Mouse (Mus musculus) forebrain, embryonic 16.5 days (tissue): ENCODE measurements around the gene Ifnab. TPM values are rescaled to one million over a fixed set of nuclear protein-coding genes. Genes with fewer than 3 reads are reported as not detected.

ENCODE experiments used
- ATAC-seq: fragments of 200-750 bp; cut with Nextera tagmentation; 2 replicates; pipeline ENCODE4 v1.8.0; 2017; ENCODE audit warnings: mild to moderate bottlenecking, moderate library complexity
- H3K27ac ChIP-seq: fragments of 300-500 bp; sonication (generic); 2 replicates; pipeline ENCODE4 v1.5.1; 2014; ENCODE audit warnings: low read length, control low read depth
- H3K27me3 ChIP-seq: fragments of 300-500 bp; sonication (generic); replicated peaks from 2 replicates; pipeline ENCODE4 v1.6.1; 2014; ENCODE audit warnings: low read length; ENCODE audit not compliant: control insufficient read depth, insufficient read depth
- H3K36me3 ChIP-seq: fragments of 300-500 bp; sonication (generic); 2 replicates; pipeline ENCODE4 v1.6.1; 2014; ENCODE audit not compliant: control insufficient read depth, insufficient read depth
- H3K4me1 ChIP-seq: fragments of 300-500 bp; sonication (generic); replicated peaks from 2 replicates; pipeline ENCODE4 v1.6.1; 2014; ENCODE audit warnings: low read length; ENCODE audit not compliant: control insufficient read depth, insufficient read depth
- H3K4me2 ChIP-seq: fragments of 300-500 bp; sonication (generic); 2 replicates; pipeline ENCODE4 v1.6.1; 2014; ENCODE audit warnings: mild to moderate bottlenecking, low read length, control low read depth
- H3K4me3 ChIP-seq: fragments of 300-500 bp; sonication (generic); replicated peaks from 2 replicates; pipeline ENCODE4 v1.5.1; 2014; ENCODE audit warnings: mild to moderate bottlenecking, low read length, control low read depth
- H3K9ac ChIP-seq: fragments of 300-500 bp; sonication (generic); replicated peaks from 2 replicates; pipeline ENCODE4 v1.6.1; 2014; ENCODE audit warnings: low read depth, low read length, control low read depth
- H3K9me3 ChIP-seq: fragments of 300-500 bp; sonication (generic); 2 replicates; pipeline ENCODE4 v1.6.1; 2016; ENCODE audit warnings: low read length; ENCODE audit not compliant: control insufficient read depth
- WGBS: fragments of 180-500 bp; shearing (Covaris S2); extraction: QIAGEN DNeasy Blood & Tissue Kit; methylation state at CpG from one replicate; pipeline ENCODE4 v1.1.7; 2014; 5-methylcytosine and 5-hydroxymethylcytosine counted together
- polyA plus RNA-seq: library from polyadenylated mRNA; unstranded; fragments of >200 nt; fragmentation: Nextera tagmentation; extraction: Ambion mirVana; gene quantifications from 2 replicates; pipeline ENCODE4 v1.2.1, GENCODE M21; 2015

Gene Ifnab
- polyA plus RNA-seq, 1 experiment from 2014 or later: not detected

GRCm38 (mm10) chr4:88692537-88692936 is 1.4 kb upstream of the Ifnab start:
- Histone ChIP-seq H3K4me1 (no peaks in the 10 kb centered on the region), H3K9ac (no peak overlapping the region), H3K27me3 (no peaks in the 10 kb centered on the region), H3K4me2 (no peak overlapping the region), H3K36me3 (no peaks in the 10 kb centered on the region), H3K4me3 (no peak overlapping the region), H3K27ac (no peak overlapping the region), H3K9me3 (no peaks in the 10 kb centered on the region)
- no peak for ATAC-seq
- 96% methylated on average over 1 of the region's 1 CpGs for WGBS

- H3K27ac ChIP-seq: no peak within 1 kb of the TSS
- H3K4me2 ChIP-seq: no peak within 1 kb of the TSS
- H3K4me3 ChIP-seq: no peak within 1 kb of the TSS
- no peaks in the 10 kb centered on the region for H3K4me1 ChIP-seq
- no peaks in the 10 kb centered on the region for H3K27me3 ChIP-seq
- 100% methylated on average over 1 of the region's 1 CpGs for WGBS
- no peaks in the 10 kb centered on the region for H3K36me3 ChIP-seq
- ATAC-seq: no peak
- no peak within 1 kb of the TSS for H3K9ac ChIP-seq
- H3K9me3 ChIP-seq: no peaks in the 10 kb centered on the region
Observed at GRCm38 (mm10) chr4:88683812-88684211, 7.3 kb downstream of the Ifnab start, which contains the start of gene Ifna2. Ifna2 (minus strand) TSS chr4:88683912.

- Histone ChIP-seq H3K4me2 (no peak overlapping the region), H3K4me3 (no peak overlapping the region), H3K4me1 (no peaks in the 10 kb centered on the region), H3K27ac (no peak overlapping the region), H3K9me3 (no peaks in the 10 kb centered on the region), H3K9ac (no peak overlapping the region), H3K36me3 (no peaks in the 10 kb centered on the region), H3K27me3 (no peaks in the 10 kb centered on the region)
- 77% methylated on average over 3 of the region's 3 CpGs for WGBS
- no peak for ATAC-seq
Observed at GRCm38 (mm10) chr4:88681353-88681752, 9.8 kb downstream of the Ifnab start.

- Histone ChIP-seq H3K9me3 (no peaks in the 10 kb centered on the region), H3K36me3 (no peaks in the 10 kb centered on the region), H3K4me2 (no peak overlapping the region), H3K4me1 (no peaks in the 10 kb centered on the region), H3K27ac (no peak overlapping the region), H3K9ac (no peak overlapping the region), H3K27me3 (no peaks in the 10 kb centered on the region), H3K4me3 (no peak overlapping the region)
- 50% methylated on average over 8 of the region's 8 CpGs for WGBS
- ATAC-seq: no peak
Observed at GRCm38 (mm10) chr4:88680362-88680761, 10.8 kb downstream of the Ifnab start.

- WGBS: 86% methylated on average over 1 of the region's 1 CpGs
- no peaks in the 10 kb centered on the region for H3K4me1 ChIP-seq
- H3K9ac ChIP-seq: no peak within 1 kb of the TSS
- H3K27me3 ChIP-seq: no peaks in the 10 kb centered on the region
- ATAC-seq: no peak
- no peak within 1 kb of the TSS for H3K4me3 ChIP-seq
- H3K36me3 ChIP-seq: no peaks in the 10 kb centered on the region
- H3K27ac ChIP-seq: no peak within 1 kb of the TSS
- no peaks in the 10 kb centered on the region for H3K9me3 ChIP-seq
- no peak within 1 kb of the TSS for H3K4me2 ChIP-seq
Observed at GRCm38 (mm10) chr4:88676824-88677223, 14.3 kb downstream of the Ifnab start, which contains the start of gene Ifna16. Ifna16 (minus strand) TSS chr4:88676924.

- Histone ChIP-seq H3K4me1 (no peaks in the 10 kb centered on the region), H3K27ac (no peak overlapping the region), H3K4me3 (no peak overlapping the region), H3K4me2 (no peak overlapping the region), H3K9ac (no peak overlapping the region), H3K9me3 (no peaks in the 10 kb centered on the region), H3K27me3 (no peaks in the 10 kb centered on the region), H3K36me3 (no peaks in the 10 kb centered on the region)
- 40% methylated on average over 1 of the region's 1 CpGs for WGBS
- no peak for ATAC-seq
Observed at GRCm38 (mm10) chr4:88655461-88655860, 35.7 kb downstream of the Ifnab start.

GRCm38 (mm10) chr4:88653644-88654043 is 37.5 kb downstream of the Ifnab start:
- H3K27me3 ChIP-seq: no peaks in the 10 kb centered on the region
- no peak for ATAC-seq
- no peaks in the 10 kb centered on the region for H3K36me3 ChIP-seq
- H3K4me1 ChIP-seq: no peaks in the 10 kb centered on the region
- H3K9me3 ChIP-seq: no peaks in the 10 kb centered on the region
- no peak overlapping the region for H3K27ac ChIP-seq
- no peak overlapping the region for H3K4me3 ChIP-seq
- H3K9ac ChIP-seq: no peak overlapping the region
- 76% methylated on average over 3 of the region's 3 CpGs for WGBS
- no peak overlapping the region for H3K4me2 ChIP-seq

GRCm38 (mm10) chr4:88644359-88644758 is 46.8 kb downstream of the Ifnab start, which contains the start of gene Ifna13:
Ifna13 (minus strand) TSS chr4:88644459.
- H3K9ac ChIP-seq: no peak within 1 kb of the TSS
- no peaks in the 10 kb centered on the region for H3K9me3 ChIP-seq
- no peaks in the 10 kb centered on the region for H3K36me3 ChIP-seq
- no peak within 1 kb of the TSS for H3K4me3 ChIP-seq
- no peak within 1 kb of the TSS for H3K4me2 ChIP-seq
- H3K4me1 ChIP-seq: no peaks in the 10 kb centered on the region
- H3K27me3 ChIP-seq: no peaks in the 10 kb centered on the region
- ATAC-seq: no peak
- H3K27ac ChIP-seq: no peak within 1 kb of the TSS
- 57% methylated on average over 2 of the region's 2 CpGs for WGBS

- no peak overlapping the region for H3K4me3 ChIP-seq
- H3K36me3 ChIP-seq: no peaks in the 10 kb centered on the region
- ATAC-seq: no peak
- 38% methylated on average over 2 of the region's 2 CpGs for WGBS
- H3K4me2 ChIP-seq: no peak overlapping the region
- no peaks in the 10 kb centered on the region for H3K9me3 ChIP-seq
- H3K9ac ChIP-seq: no peak overlapping the region
- no peaks in the 10 kb centered on the region for H3K4me1 ChIP-seq
- H3K27ac ChIP-seq: no peak overlapping the region
- no peaks in the 10 kb centered on the region for H3K27me3 ChIP-seq
Observed at GRCm38 (mm10) chr4:88642526-88642925, 48.6 kb downstream of the Ifnab start.
